Mouse (Mus musculus) thymus, postnatal 0 days (tissue): Measurements from ENCODE around the gene Slc5a8. TPM values are rescaled to one million over a fixed set of nuclear protein-coding genes. Genes with fewer than 3 reads are reported as not detected.

Source experiments
- DNase-seq: peaks from one replicate; pipeline ENCODE4 v3.0.0-alpha.2; 2015; ENCODE audit warnings: low spot score
- polyA plus RNA-seq: library from polyadenylated mRNA; unstranded; fragments of >200 nt; fragmentation: Nextera tagmentation; extraction: Ambion mirVana; gene quantifications from 2 replicates; pipeline ENCODE4 v1.2.1, GENCODE M21; 2015

The Slc5a8 gene
- 0.63 and 0.70 TPM in 2 replicates for polyA plus RNA-seq

DNA sequence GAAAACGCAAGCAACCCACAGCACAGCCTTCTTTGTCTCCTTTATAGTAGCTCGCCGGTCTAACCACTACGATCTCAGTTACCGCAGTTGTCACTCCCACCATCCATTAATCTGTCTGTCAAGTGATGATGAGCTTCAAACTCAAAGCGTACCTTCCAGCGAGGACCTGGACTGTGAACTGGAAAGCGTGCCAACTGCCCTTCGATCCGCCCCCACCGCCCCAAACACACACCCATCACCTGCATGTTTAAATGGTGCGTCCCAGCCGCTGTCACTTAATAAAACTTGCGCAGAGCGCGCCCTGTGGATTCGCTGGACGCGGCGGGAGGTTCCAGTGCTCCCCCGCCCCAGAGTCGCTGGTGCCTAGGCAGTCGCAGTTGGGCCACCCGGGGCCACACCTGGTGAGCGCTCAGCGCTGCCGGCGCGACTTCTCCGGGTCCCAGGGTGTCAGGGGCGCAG, at the start of gene Slc5a8:
Gene Slc5a8 (plus strand): TSS at position 361 of the 459 bp plus-strand sequence.
- DNase-seq: no peak

- no peak for DNase-seq
Measured at GRCm38 (mm10) chr10:88848876-88849476, 36.8 kb upstream of the Slc5a8 start.

DNA sequence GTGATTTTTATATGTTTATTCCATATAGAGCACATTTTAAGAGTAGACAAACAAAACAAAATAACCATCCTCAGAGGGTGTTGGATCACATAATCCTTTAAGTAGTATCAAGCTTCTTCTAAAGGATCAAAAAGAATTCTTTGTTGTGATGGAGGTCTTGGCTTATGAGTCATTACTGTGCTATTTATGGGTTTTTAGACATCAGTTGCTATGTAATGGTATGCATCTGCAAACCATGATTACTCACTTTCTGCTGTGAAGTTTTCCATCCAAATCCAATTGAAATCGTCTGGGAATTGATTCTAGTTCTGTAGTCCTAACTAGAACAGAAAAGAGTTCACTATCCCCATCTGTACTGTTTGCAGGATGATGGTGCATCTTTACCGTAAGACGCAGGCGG, 35.8 kb upstream of the Slc5a8 start:
- DNase-seq: no peak

DNA sequence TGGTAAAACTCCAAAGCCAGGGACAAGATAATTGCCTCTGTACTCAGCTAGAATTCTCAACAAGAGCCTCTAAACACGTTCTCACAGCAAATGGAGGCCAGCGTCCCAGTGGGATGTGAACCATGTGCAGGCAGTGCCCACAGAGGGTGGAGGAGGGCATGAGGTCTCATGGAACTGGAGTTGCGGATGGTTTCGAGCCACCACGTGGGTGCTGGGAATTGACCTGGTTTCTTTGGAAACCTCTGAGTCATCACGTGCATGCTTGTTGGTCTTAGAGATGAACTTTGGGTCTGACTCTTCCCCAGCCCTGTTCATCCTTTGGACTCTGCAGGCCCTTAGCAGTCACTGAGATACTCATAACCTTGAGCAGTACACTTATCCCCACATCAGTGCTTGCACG, 32.5 kb upstream of the Slc5a8 start:
- DNase-seq: no peak

GRCm38 (mm10) chr10:88860911-88861310, 24.9 kb upstream of the Slc5a8 start:
- no peak for DNase-seq

DNA sequence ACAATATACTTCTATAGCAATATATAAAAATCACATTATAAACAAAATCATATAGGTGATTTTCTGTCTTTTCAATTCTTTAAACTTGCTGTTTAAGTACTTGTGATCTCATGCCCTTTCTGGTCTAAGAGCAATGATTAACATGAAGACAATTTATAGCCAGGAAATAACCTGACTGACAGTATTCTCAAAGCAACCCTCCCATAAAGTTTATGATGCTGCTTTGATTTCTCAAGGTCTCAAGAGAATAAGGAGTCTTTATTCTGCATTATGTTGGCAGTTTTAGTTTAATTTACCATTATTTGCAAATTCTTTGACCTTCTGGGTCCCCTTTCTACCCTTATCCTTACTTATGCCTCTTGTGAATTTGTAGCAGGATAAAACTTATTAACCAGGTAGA, 24.4 kb upstream of the Slc5a8 start:
- DNase-seq: no peak

GRCm38 (mm10) chr10:88862293-88862692, 23.5 kb upstream of the Slc5a8 start:
- no peak for DNase-seq

GRCm38 (mm10) chr10:88866017-88866416, 19.8 kb upstream of the Slc5a8 start:
- DNase-seq: no peak

- DNase-seq: no peak
Measured at GRCm38 (mm10) chr10:88874870-88875269, 10.9 kb upstream of the Slc5a8 start.

GRCm38 (mm10) chr10:88877421-88877820, 8.4 kb upstream of the Slc5a8 start:
- no peak for DNase-seq

DNA sequence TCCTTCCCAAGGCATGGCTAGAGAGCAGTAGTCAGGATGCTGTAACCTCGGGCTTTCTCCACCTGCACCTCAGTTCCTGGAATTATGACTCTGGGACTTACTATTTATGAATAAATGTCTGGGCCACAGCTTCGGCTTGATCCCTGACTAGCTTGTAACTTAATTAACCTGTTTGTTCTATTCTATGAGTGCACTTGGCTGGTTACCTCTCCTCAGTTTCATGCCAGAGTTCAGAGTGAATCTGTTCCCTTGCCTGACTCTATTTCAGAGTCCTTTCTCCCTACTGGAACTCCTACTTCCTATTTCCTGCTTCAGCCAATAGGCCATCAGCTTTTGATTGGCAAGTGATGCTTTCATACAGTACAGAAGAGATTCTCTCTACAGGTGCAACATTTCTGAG, 2.1 kb upstream of the Slc5a8 start:
- no peak for DNase-seq

DNA sequence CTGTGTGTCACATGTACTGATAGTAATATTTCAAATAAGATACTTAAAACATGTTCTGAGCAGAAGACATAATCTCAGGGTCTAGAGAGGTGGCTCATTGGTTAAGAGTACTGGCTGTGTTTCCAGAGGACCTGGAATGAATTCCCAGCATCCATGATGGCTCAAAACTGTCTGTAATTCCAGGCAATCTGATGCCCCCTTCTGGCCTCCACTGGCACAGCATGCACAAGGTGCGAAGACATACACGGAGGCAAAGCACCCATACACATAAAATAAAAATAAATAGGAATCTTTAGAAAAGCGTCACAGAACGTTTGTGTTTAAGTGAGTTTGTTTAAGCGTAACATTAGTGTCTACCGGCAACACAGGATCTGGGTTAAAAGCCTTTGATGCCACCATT, 956 bp upstream of the Slc5a8 start:
- DNase-seq: no peak

DNA sequence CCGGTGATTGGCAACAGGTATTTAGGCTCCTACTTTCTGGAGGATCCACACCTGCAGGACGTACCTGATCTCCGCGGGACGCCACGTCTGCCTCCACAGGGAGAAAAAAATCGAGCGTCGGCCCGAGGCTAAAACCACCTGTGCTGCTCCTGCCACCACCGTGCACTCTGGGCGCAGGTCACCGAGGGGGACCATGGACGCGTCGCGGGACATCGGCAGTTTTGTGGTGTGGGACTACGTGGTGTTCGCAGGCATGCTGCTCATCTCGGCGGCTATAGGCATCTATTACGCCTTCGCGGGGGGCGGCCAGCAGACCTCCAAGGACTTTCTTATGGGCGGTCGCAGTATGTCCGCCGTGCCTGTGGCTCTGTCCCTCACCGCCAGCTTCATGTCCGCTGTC, 322 bp downstream of the Slc5a8 start:
- no peak for DNase-seq

DNA sequence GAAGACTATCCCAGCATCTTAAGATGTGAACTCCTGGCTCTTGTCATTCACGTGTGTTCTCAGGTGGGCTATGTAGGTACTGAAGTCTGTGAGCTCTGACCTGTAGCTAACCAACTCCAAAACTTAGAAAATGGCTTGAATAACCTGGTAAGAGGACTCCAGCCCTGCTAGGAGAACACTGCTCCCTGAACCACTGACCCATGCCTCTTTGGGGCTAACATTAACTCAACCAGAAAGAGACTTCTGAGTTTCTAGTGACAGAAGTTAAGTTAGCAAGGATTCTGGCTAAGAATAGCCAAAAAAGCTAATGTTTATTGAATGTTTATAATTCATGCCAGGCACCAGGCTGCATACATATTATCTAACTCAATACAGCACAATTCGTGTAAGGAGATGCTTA, 2.6 kb downstream of the Slc5a8 start:
- no peak for DNase-seq

DNA sequence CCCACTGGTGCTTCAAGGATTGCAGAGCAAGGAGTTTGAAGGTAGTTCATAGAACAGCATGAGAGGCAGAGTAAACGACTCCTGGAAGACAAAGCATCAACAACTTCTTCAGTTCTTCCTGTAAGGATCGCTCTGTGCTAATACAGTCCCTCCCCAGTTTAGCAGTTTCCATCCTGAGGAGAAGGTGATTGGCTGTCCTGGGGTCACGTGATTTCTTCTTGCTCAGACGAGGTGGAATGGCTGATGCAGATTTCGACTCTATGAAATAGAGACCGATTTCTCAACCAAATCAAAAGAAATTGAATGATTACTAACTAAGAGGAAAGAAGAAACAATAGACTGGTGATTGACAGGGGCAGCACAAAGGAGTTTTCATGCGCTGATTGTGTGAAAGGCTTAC, 5.6 kb downstream of the Slc5a8 start:
- no peak for DNase-seq

DNA sequence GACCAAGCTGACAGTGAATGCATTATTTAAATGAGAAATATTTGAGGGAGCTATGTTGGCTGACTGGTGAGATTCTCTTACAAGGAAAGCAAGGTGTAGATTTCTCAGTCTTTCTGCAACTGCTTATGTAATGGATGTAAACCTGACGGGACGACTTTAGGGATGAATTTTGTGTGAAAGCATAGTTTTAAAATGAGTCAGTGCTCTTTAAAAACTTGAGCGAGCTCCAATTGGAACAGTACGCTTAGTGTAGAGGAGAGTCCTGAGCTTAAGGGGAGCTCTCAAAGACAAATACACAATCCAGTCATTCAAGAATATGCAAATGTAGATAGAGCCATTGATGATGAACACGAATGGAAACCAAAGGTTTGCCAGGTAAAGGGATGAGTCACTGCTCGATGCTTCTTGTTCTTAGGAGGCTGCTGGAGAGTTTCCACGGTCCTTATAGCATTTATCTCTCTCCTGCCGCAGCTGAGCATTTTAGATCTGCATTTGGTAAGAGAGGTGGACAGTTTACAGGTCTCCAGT, 6.8 kb downstream of the Slc5a8 start:
- DNase-seq: no peak

- no peak for DNase-seq
Measured at GRCm38 (mm10) chr10:88897032-88897431, 11.2 kb downstream of the Slc5a8 start.

GRCm38 (mm10) chr10:88949649-88950296, 64.0 kb downstream of the Slc5a8 start:
- no peak for DNase-seq

GRCm38 (mm10) chr10:88950297-88950653, 64.5 kb downstream of the Slc5a8 start:
- no peak for DNase-seq

DNA sequence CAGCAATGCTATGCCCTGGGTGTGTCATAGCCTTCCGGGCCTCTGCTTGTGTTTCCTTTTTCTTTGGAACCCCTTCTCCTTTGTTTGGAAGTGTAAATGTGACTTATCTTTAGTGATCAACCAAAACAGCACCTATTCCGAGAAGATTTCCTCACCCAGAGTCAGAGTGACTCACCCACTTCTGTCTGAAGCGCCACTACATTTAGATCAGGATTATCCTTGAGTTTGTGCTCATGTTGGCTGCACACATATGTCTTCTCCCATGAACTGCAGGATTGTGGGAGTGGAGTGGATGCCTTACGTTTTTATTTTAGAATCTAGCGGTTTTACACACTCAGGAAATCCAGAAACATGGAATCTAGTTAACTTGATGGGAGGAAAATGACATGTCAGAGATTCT, 75.0 kb downstream of the Slc5a8 start:
- DNase-seq: no peak

DNA sequence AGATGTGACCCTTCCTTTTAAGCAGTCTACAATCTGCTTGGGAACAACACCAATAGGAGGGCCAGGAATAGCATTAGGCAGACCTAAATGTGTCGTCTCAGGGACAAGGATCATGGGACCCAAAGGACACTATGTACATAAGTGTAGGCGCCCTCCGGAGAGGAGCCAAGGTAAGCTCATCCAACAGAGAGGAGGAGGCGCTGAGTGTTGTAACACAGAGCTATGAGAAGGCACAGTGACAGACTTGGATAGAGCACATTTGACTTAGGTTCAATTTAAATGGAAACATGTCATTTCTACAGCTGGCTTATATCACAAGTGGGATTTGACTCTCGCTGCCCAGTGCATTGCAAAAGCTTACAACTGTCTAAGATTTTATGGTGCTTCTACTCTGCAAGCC, 82.8 kb downstream of the Slc5a8 start:
- DNase-seq: no peak

DNA sequence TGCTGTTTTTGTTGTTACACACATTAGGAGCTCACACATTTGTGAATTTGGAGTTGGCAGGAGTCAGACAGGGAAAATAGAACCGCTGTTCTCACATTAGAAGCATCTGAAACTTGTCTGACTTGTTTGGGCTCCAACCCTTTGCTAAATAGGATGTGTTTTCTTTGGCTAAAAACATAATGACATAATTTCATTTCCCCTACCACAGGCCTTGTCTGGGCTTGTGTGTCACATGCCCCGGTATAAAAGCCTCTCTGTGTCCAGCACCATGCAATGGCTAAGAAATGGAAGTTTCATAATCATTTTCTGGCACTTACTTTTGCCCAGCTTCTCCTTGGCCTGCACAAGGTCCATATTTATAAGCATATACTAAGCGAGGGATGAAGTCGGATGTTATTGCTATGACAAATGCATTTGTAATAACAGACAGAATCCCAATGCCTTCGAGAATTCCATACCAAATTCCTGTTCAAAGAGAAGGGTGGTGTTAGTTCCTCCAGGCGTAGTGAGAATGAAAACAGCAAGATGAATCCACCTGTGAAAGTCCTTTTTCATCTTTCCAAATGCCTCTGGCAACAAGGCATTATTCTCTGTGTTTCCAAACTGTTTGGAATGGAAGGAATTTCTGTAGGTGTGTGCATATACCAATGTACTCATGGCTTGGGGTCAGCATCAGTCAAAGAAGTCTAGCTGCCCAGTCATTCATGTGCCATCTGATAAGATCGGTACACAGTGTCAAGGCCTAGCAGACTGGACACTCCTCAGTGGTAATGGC, 85.3 kb downstream of the Slc5a8 start:
- DNase-seq: no peak
